Mouse (Mus musculus) thymus, adult 18-20 months (tissue): ENCODE results near the gene A130010J15Rik.

ENCODE experiments used
- DNase-seq, 2 experiments: peaks; one replicate each; pipeline ENCODE4 v3.0.0; 2022; ENCODE audit warnings: mixed read lengths in 2 of 2

A130010J15Rik gene

GRCm38 (mm10) chr1:193167746-193168145, at the start of gene A130010J15Rik:
TSS of gene A130010J15Rik (plus strand) at chr1:193168046.
- DNase-seq, result no peak

GRCm38 (mm10) chr1:193122793-193123192, 45.1 kb upstream of the A130010J15Rik start:
- DNase-seq, result peak; percentile 55 to 74

- DNase-seq, result no peak
These were observed 44.6 kb upstream of the A130010J15Rik start for GRCm38 (mm10) chr1:193123290-193123689.

- no peak for DNase-seq
These were observed 42.0 kb upstream of the A130010J15Rik start for GRCm38 (mm10) chr1:193125835-193126234.

- no peak for DNase-seq
These were observed 39.8 kb upstream of the A130010J15Rik start for GRCm38 (mm10) chr1:193128055-193128454.

GRCm38 (mm10) chr1:193129321-193129720, 38.5 kb upstream of the A130010J15Rik start:
- DNase-seq, result no peak

- DNase-seq, result peak; percentile 90 to 95
These were observed 37.9 kb upstream of the A130010J15Rik start, which contains the start of gene Diexf for GRCm38 (mm10) chr1:193129786-193130455. TSS of gene Diexf (minus strand) at chr1:193130272.

- DNase-seq, result peak in 1 of 2 experiments; percentile 41
These were observed 37.4 kb upstream of the A130010J15Rik start for GRCm38 (mm10) chr1:193130456-193130825.

- DNase-seq, result no peak
These were observed 37.0 kb upstream of the A130010J15Rik start for GRCm38 (mm10) chr1:193130839-193131238.

GRCm38 (mm10) chr1:193131311-193131948, 36.4 kb upstream of the A130010J15Rik start:
- DNase-seq, result no peak

- DNase-seq, result no peak
These were observed 35.5 kb upstream of the A130010J15Rik start for GRCm38 (mm10) chr1:193132385-193132784.

- DNase-seq, result no peak
These were observed 34.1 kb upstream of the A130010J15Rik start for GRCm38 (mm10) chr1:193133726-193134125.

GRCm38 (mm10) chr1:193138087-193138486, 29.8 kb upstream of the A130010J15Rik start:
- no peak for DNase-seq

GRCm38 (mm10) chr1:193138669-193139068, 29.2 kb upstream of the A130010J15Rik start:
- DNase-seq, result no peak

- no peak for DNase-seq
These were observed 26.7 kb upstream of the A130010J15Rik start for GRCm38 (mm10) chr1:193141118-193141517.

- DNase-seq, result peak in 1 of 2 experiments; percentile 37
These were observed 25.3 kb upstream of the A130010J15Rik start for GRCm38 (mm10) chr1:193142517-193143062.

GRCm38 (mm10) chr1:193144516-193144915, 23.3 kb upstream of the A130010J15Rik start:
- peak; percentile 69 to 83 for DNase-seq

GRCm38 (mm10) chr1:193145101-193145500, 22.7 kb upstream of the A130010J15Rik start:
- no peak for DNase-seq

GRCm38 (mm10) chr1:193146416-193146815, 21.4 kb upstream of the A130010J15Rik start:
- DNase-seq, result peak in 1 of 2 experiments; percentile 45

GRCm38 (mm10) chr1:193149231-193149630, 18.6 kb upstream of the A130010J15Rik start:
- no peak for DNase-seq

GRCm38 (mm10) chr1:193151134-193151533, 16.7 kb upstream of the A130010J15Rik start:
- DNase-seq, result no peak

GRCm38 (mm10) chr1:193152872-193153271, 15.0 kb upstream of the A130010J15Rik start, which contains the start of gene Irf6:
TSS of gene Irf6 (plus strand) at chr1:193153111.
- DNase-seq, result peak; percentile 53 to 72

GRCm38 (mm10) chr1:193153561-193153960, 14.3 kb upstream of the A130010J15Rik start:
- no peak for DNase-seq
